Mouse (Mus musculus) myocyte (in vitro differentiated cells): Measurements from ENCODE around the gene Tnrc6a.

Experiments used
- E2F4 ChIP-seq: IDR thresholded peaks from one replicate; pipeline ENCODE4 v1.6.1; 2011; ENCODE audit warnings: mild to moderate bottlenecking, control low read depth, moderate library complexity; ENCODE audit not compliant: insufficient read depth
- MYOD1 ChIP-seq, 3 experiments: IDR thresholded peaks; one replicate each; pipeline ENCODE4 v1.6.1; 2011; ENCODE audit warnings: control low read depth in 2 of 3, low read depth in 2 of 3, mild to moderate bottlenecking in 2 of 3, moderate library complexity in 1 of 3; ENCODE audit not compliant: insufficient read length in 2 of 3, control insufficient read depth in 1 of 3
- MYOG ChIP-seq, 3 experiments: IDR thresholded peaks; one replicate each; pipeline ENCODE4 v1.6.1; 2011; ENCODE audit warnings: control low read depth in 2 of 3, low read depth in 2 of 3, mild to moderate bottlenecking in 2 of 3; ENCODE audit not compliant: insufficient read length in 2 of 3, control insufficient read depth in 1 of 3, insufficient read depth in 1 of 3
- POLR2A ChIP-seq: IDR thresholded peaks from one replicate; pipeline ENCODE4 v1.6.1; 2011; ENCODE audit warnings: low read depth, mild to moderate bottlenecking, control low read depth, moderate library complexity; ENCODE audit not compliant: insufficient read length
- POLR2AphosphoS2 ChIP-seq: IDR thresholded peaks from one replicate; pipeline ENCODE4 v1.6.1; 2011; ENCODE audit warnings: low read depth, control low read depth; ENCODE audit not compliant: insufficient read length
- REST ChIP-seq: IDR thresholded peaks from one replicate; pipeline ENCODE4 v1.6.1; 2011; ENCODE audit warnings: mild to moderate bottlenecking, control low read depth, moderate library complexity; ENCODE audit not compliant: insufficient read depth, insufficient read length
- SRF ChIP-seq: IDR thresholded peaks from one replicate; pipeline ENCODE4 v1.6.1; 2011; ENCODE audit warnings: low read depth; ENCODE audit not compliant: control insufficient read depth, insufficient read length
- TCF12 ChIP-seq: IDR thresholded peaks from one replicate; pipeline ENCODE4 v1.6.1; 2011; ENCODE audit warnings: mild to moderate bottlenecking, control low read depth; ENCODE audit not compliant: poor library complexity, insufficient read depth, severe bottlenecking
- TCF3 ChIP-seq: IDR thresholded peaks from one replicate; pipeline ENCODE4 v1.6.1; 2011; ENCODE audit warnings: low read depth, control low read depth; ENCODE audit not compliant: insufficient read length
- USF1 ChIP-seq: IDR thresholded peaks from one replicate; pipeline ENCODE4 v1.6.1; 2011; ENCODE audit warnings: low read depth, mild to moderate bottlenecking, control low read depth, moderate library complexity

DNA sequence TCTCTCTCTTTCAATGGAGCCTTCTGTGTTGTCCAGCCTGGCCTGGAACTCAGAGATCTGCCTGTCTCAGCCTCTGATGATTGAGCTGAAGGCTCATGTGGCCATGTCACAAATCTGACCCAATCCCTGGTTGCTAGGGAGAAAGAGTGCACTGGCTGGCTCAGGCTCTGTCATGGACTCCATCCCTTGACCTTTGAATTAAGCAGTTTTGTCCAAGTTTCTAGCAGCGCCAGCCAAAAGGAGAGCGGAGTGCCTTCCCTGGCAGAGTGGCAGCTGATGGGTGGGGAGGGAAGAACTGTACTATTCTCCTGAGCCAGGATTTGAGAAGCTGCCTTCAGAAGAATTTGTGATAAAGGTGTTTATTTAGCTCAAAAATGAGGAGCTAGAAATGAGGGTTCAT, 17.4 kb upstream of the Tnrc6a start:
- TF ChIP-seq POLR2AphosphoS2 (no peak), POLR2A (no peak), USF1 (no peak), TCF12 (no peak), E2F4 (no peak), MYOG (IDR thresholded peaks at IDR 0.05; ENCODE audit: control insufficient read depth in 1 of 3, insufficient read depth in 1 of 3, insufficient read length in 2 of 3, low read depth in 2 of 3) (no peak), MYOD1 (IDR thresholded peaks at IDR 0.05; ENCODE audit: control insufficient read depth in 1 of 3, insufficient read length in 2 of 3, low read depth in 2 of 3) (no peak), SRF (no peak), REST (no peak), TCF3 (no peak)
